ENCODE assay signal across 9 mouse cellular contexts in the genomic region with DNA sequence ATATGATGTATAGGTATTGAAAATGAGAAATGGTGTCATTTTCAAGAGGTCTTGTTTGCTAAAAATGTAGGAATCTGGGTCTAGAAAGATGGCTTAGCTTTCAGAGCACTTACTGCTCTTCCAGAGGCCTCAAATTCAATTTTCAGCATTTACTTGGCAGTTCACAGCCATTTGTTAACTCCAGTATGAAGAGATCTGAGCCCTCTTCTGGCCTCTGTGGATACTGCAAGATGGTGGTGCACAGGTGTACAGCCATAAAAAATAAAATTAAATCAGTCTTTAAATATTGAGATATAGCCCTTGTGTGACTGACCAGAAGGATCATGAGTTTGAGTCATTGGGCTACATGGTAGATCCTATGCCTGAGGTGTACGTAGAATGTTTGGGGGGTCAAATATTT.
DNase-seq lines count a peak whose midpoint lies in the region; ATAC-seq and TF ChIP-seq lines count a peak whose summit lies in the region.
"Had no signal": no experiment of that assay in that cellular context is flagged by ENCODE, and none has a peak within 500 bp of the region (broad histone marks: within the 10 kb centered on the region; RNA-seq: fewer than 3 reads in every experiment).

No protein-coding gene starts in this region.

- H3K4me2 ChIP-seq in forebrain, embryonic 16.5 days (ENCODE audit: low read length): no peak overlapping the region
- H3K4me2 ChIP-seq in neural tube, embryonic 11.5 days (ENCODE audit: low read depth): no peak overlapping the region
- H3K4me2 ChIP-seq: neural tube, embryonic 12.5 days had no signal

- ATAC-seq in G1E (ENCODE audit: extremely low read depth, insufficient number of reproducible peaks, low FRiP score, poor library complexity, severe bottlenecking): peak; percentile 28; the same call in 1 of the 2 replicates
- peak; percentile 67; the same call in 1 of the 2 replicates for ATAC-seq in forebrain, embryonic 16.5 days
- no peak for ATAC-seq in neural tube, embryonic 11.5 days (ENCODE audit: insufficient read depth, low FRiP score, low TSS enrichment)
- ATAC-seq in erythroid progenitor cell, adult 5-6 weeks (replicated peaks; ENCODE audit: low FRiP score, poor library complexity, severe bottlenecking): no peak

- no peak overlapping the region for H3K9ac ChIP-seq in forebrain, embryonic 16.5 days (replicated peaks; ENCODE audit: low read depth, low read length)
- H3K9ac ChIP-seq in neural tube, embryonic 11.5 days (ENCODE audit: low read length): no peak overlapping the region
- H3K9ac ChIP-seq: neural tube, embryonic 12.5 days had no signal

- H3K27me3 ChIP-seq in G1E (ENCODE audit: insufficient read depth, low read length): no peaks in the 10 kb centered on the region
- no peaks in the 10 kb centered on the region for H3K27me3 ChIP-seq in forebrain, embryonic 16.5 days (replicated peaks; ENCODE audit: control insufficient read depth, insufficient read depth, low read length)
- no peaks in the 10 kb centered on the region for H3K27me3 ChIP-seq in neural tube, embryonic 11.5 days (ENCODE audit: control insufficient read depth, insufficient read depth, low read length)
- H3K27me3 ChIP-seq: neural tube, embryonic 12.5 days had no signal

- no peaks in the 10 kb centered on the region for H3K4me1 ChIP-seq in G1E (ENCODE audit: insufficient read depth, low read depth, low read length)
- no peaks in the 10 kb centered on the region for H3K4me1 ChIP-seq in forebrain, embryonic 16.5 days (replicated peaks; ENCODE audit: control insufficient read depth, insufficient read depth, low read length)
- H3K4me1 ChIP-seq in neural tube, embryonic 11.5 days (ENCODE audit: control insufficient read depth, insufficient read depth, low read length): no peaks in the 10 kb centered on the region
- H3K4me1 ChIP-seq: neural tube, embryonic 12.5 days had no signal

- no peak overlapping the region for H3K27ac ChIP-seq in forebrain, embryonic 16.5 days (ENCODE audit: low read length)
- H3K27ac ChIP-seq in neural tube, embryonic 11.5 days (ENCODE audit: low read depth, low read length): no peak overlapping the region
- H3K27ac ChIP-seq: neural tube, embryonic 12.5 days had no signal

- WGBS in forebrain, embryonic 16.5 days: 88% methylated on average over 1 of the region's 1 CpGs
- 89% methylated on average over 1 of the region's 1 CpGs for WGBS in neural tube, embryonic 11.5 days

- no peak overlapping the region for H3K4me3 ChIP-seq in G1E (ENCODE audit: low read depth, low read length)
- no peak overlapping the region for H3K4me3 ChIP-seq in forebrain, embryonic 16.5 days (replicated peaks; ENCODE audit: low read length)
- H3K4me3 ChIP-seq in neural tube, embryonic 11.5 days (ENCODE audit: low read depth, low read length): no peak overlapping the region
- H3K4me3 ChIP-seq: neural tube, embryonic 12.5 days had no signal

- no peaks in the 10 kb centered on the region for H3K9me3 ChIP-seq in G1E (replicated peaks)
- no peaks in the 10 kb centered on the region for H3K9me3 ChIP-seq in forebrain, embryonic 16.5 days (ENCODE audit: control insufficient read depth, low read length)
- no peaks in the 10 kb centered on the region for H3K9me3 ChIP-seq in neural tube, embryonic 11.5 days (ENCODE audit: control insufficient read depth, low read length)
- H3K9me3 ChIP-seq: neural tube, embryonic 12.5 days had no signal

- peak; percentile 38 for DNase-seq in layer of hippocampus, adult 11-12 months (ENCODE audit: low spot score)
- no peak for DNase-seq in layer of hippocampus, adult 9-11 months
- DNase-seq in G1E (ENCODE audit: low spot score) (no peak), liver (no peak)
- peak; percentile 24 for DNase-seq in cerebellum, adult 11 months
- peak; percentile 14 for DNase-seq in neural tube, embryonic 11.5 days (ENCODE audit: low spot score)

- TF ChIP-seq CTCF in G1E (IDR thresholded peaks at IDR 0.05; ENCODE audit: low read depth, low read length): no peak

- H3K36me3 ChIP-seq in G1E (replicated peaks): no peaks in the 10 kb centered on the region
- H3K36me3 ChIP-seq in forebrain, embryonic 16.5 days (ENCODE audit: control insufficient read depth, insufficient read depth): no peaks in the 10 kb centered on the region
- no peaks in the 10 kb centered on the region for H3K36me3 ChIP-seq in neural tube, embryonic 11.5 days (ENCODE audit: control insufficient read depth, insufficient read depth, low read length)
- H3K36me3 ChIP-seq: neural tube, embryonic 12.5 days had no signal

Comparison
In these comparisons a context has a peak if more than half of its experiments do, and no peak if none do; other contexts are left out.
1. DNase-seq: peak in layer of hippocampus, adult 11-12 months (single experiment), cerebellum, adult 11 months (single experiment) and neural tube, embryonic 11.5 days (single experiment); none in layer of hippocampus, adult 9-11 months (single experiment), G1E (single experiment) and liver (single experiment).
2. ATAC-seq: peak in G1E (single experiment) and forebrain, embryonic 16.5 days (single experiment); none in neural tube, embryonic 11.5 days (single experiment) and erythroid progenitor cell, adult 5-6 weeks (single experiment).